Mouse (Mus musculus) frontal cortex, postnatal 36 days (tissue): Measurements from ENCODE around the gene Cdca3.
"Not testable (repeated sequence)": the region's sequence is repeated elsewhere in the genome, so short reads cannot be mapped to it uniquely, and the experiment has no call there.

Experiments used
- DNase-seq, 2 experiments: peaks; one replicate each; pipeline ENCODE4 v3.0.0; 2022; ENCODE audit warnings: low spot score in 2 of 2

Cdca3 gene

GRCm38 (mm10) chr6:124828868-124829798 is at the start of gene Cdca3, which contains the start of gene Usp5:
Cdca3 (plus strand) TSS chr6:124829547.
Usp5 (minus strand) TSS chr6:124829484.
- DNase-seq: peak; percentile 99

- no peak for DNase-seq
Measured at GRCm38 (mm10) chr6:124779984-124780416, 49.3 kb upstream of the Cdca3 start.

DNA sequence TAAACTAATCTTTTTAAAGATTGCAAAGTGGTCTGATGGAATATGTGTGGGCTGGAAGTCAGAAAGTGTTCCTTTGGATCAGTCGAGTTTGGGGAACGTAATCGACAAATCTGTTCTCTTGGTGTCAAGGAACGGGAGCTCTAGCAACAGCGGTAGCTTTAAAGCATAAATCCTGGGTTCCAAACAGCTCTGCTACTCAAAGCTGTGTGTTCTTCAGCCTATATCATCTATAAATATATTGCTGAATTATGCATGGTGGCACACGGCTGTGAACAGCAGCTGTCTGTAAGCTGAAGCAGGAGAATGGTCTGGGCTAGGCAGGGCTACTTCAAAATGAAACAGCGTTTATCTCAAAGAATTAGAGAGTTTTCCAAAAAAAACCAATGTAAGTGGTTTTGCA is 48.4 kb upstream of the Cdca3 start:
- DNase-seq: peak in 1 of 2 experiments; percentile 26

DNA sequence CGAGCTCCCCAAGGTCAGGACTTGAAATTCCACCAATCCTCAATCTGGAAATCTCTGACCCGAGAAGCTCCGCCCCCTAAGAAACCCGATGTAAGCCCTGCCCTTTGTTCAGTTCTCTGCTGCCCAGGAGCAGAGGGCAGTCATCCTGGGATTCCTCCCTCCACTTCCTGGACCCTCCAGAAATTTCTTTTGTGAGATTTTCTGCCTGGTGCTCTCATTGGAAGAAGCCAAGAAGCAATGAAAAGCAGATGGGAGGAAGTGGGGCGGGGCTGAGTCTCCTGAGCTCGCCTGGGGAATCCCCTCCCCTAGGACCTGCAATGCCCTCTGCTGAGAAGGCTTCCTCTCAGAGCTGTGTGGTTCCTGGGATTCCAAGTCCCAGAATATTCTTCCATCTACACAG is 46.9 kb upstream of the Cdca3 start:
- no peak for DNase-seq

- DNase-seq: no peak
Measured at GRCm38 (mm10) chr6:124786756-124787420, 42.5 kb upstream of the Cdca3 start.

DNA sequence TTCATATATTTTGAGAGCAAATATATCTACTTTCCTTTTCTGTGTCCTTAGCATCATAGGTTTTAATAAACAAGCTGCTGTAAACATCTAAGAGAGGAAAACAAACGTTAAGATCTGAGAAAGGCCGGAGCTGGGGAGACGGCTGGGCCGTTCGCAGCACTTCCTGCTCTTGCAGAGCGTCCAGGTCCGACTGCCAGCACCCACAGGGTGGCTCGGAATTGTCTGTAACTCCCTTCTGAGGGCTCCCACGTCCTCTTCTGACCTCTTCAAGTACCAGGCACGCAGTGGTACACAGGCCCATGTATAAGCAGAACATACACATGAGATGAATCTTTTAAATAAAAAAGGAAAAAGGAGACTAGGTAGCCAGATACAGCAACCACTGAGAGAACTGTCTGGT is 41.6 kb upstream of the Cdca3 start:
- no peak for DNase-seq

- DNase-seq: no peak
Measured at GRCm38 (mm10) chr6:124789519-124789918, 39.8 kb upstream of the Cdca3 start.

DNA sequence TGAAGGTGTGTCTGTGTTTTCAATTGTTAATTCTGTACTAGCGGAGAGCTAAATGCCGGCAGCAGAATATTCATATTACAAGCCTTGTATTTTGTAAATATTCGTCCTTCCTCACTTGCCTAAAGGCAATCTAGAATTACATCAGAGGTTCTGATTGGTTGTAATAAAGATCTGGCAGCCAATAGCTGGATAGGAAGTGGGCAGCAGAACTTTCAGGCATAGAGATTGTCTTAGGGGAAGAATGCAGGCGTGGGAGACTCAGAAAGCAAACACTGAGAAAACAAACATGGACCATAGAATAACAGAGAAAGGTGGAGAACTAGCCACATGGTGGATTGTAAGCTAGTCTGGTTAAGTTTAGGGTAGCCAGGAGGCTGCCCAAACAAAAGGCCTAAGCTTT is 39.2 kb upstream of the Cdca3 start:
- no peak for DNase-seq

- DNase-seq: no peak
Measured at GRCm38 (mm10) chr6:124791911-124792310, 37.4 kb upstream of the Cdca3 start.

DNA sequence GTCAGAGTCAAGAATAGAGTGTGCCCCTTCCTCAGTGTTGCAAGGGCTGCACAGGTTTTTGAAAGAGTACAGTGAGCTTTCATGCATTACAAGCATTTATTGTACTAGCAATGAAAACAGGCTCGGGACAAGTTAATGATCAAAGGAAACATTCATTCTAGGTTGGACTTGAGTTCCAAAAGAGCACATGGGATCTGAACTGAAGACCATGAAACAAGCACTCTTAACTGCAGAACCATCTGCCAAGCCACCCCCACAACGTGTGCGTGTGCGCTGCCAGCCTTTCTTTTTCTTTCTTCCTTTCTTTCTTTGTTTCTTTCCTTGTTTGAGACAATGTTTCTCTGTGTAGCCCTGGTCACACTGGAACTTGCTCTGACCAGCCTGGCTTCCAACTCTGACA is 33.6 kb upstream of the Cdca3 start:
- no peak for DNase-seq

GRCm38 (mm10) chr6:124796200-124796599 is 33.1 kb upstream of the Cdca3 start:
- no peak for DNase-seq

- DNase-seq: not testable (repeated sequence)
Measured at GRCm38 (mm10) chr6:124802400-124802799, 26.9 kb upstream of the Cdca3 start.

DNA sequence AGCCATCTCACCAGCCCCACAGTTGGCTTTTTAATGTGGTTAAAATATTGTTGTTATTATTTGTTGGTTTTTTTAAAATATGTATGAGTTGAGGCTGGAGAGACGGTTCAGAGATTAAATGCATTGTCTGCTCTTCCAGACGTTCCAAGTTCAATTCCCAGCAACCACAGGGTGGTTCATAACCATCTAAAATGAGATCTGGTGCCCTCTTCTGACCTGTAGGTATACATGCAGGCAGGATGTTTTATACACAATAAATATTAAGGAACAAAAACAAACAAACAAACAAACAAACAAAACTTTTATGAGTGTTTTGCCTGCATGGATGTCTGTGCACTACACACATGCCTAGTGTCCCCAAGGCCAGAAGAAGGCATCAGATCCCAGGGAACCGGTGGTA is 26.3 kb upstream of the Cdca3 start:
- DNase-seq: no peak

DNA sequence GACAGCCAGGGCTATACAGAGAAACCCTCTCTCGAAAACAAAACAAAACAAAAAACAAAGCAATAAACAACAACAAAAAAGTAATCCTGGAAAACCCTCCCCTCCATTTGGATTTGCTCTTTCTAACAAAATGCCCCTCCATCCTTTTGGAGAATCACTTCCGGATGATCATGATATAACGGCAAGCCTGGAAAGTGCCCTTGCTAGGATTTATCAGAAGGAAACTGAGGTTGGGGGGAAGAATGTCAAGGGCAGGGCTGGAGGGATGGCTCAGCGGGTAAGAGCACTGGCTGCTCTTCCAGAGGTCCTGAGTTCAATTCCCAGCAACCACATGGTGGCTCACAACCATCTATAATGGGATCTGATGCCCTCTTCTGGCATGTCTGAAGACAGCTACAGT is 25.7 kb upstream of the Cdca3 start:
- DNase-seq: not testable (repeated sequence)

DNA sequence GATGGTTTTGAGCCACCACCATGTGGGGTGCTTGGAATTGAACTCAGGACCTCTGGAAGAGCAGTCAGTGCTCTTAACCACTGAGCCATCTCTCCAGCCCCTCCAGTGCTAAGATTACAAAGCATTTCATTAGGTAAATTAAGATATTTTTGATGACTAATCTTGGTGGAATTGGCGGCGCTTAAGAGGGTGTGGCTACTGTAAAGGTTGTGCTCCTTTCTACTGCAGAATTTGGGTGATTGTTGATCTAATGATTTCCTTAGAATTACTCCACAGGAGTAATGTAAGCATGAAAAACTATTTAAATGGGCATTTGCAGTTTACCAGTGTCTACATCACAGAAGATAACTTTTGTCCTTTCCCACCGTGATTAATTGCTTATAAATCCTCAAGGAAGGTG is 25.0 kb upstream of the Cdca3 start:
- DNase-seq: no peak

DNA sequence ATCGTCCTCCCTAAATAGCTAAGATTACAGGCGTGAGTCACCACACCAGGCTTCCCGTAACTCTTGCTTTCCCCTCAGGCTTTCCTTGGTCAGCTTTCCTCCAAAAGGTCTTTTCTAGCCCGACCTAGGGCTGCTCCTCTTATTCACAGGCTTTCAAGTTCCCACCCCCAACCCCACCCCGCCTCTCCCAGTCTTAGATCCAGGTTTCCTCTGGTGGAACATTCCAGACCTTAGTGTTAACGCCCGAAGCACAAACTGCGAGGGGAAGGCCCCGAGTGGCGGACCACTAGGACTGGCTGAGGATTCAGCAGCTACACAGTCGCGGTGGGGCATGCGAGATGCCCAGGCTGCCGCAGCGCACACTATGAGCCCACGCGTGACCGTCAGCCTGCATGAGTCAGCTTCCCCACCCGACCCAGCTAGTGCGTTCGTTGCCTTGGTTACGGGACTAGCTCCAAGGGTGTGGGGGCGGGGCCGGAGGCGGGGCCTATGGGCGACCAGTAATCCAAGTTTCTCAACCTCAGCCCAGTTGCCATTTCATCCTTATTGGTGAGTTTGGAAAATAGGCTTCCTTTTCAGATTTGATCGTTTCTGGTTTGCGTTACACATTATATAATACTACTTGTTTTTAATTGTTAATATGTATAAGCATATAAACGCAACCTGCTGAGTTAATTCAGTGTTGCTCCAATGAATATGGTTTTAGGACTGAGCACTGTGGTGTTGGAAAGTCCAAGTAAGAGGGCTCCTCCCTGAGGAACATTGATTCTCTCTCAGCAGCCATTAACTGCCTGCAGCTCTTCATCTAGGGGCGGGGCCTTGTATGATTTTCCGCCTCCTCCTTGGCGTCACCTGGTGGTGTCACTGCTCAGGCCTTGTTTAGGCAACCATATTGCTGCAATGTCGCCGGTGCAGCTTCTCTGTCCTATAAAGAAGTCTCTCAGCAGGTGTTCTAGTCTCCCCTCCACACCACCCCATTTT is 23.7 kb upstream of the Cdca3 start:
- peak; percentile 94 to 97 for DNase-seq

DNA sequence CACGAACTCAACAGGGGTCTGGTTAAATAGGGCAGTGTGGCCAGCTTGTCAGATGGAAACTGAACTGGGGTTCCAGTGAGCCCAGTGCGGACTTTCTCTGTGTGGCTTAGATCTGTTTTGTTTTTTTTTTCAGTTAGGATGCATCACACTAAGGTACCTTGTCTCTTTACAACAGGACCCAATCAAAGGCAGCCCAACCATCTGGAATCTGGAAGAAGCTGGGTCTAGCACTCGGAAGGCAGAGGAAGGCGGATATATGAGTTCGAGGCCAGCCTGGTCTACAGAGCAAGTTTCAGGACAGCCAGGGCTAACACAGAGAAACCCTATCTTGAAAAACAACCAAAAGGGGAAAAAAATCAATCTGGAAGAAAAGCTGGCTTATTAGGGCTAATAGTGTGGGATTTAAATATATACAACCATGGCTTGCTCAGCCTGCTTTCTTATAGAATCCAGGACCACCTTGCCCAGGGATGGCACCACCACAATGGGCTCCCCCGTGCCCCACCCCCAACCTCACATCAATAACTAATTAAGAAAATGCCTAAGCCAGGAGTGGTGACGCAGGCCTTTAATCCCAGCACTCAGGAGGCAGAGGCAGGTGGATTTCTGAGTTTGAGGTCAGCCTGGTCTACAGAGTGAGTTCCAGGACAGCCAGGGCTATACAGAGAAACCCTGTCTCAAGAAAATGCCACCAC is 22.8 kb upstream of the Cdca3 start:
- DNase-seq: no peak

DNA sequence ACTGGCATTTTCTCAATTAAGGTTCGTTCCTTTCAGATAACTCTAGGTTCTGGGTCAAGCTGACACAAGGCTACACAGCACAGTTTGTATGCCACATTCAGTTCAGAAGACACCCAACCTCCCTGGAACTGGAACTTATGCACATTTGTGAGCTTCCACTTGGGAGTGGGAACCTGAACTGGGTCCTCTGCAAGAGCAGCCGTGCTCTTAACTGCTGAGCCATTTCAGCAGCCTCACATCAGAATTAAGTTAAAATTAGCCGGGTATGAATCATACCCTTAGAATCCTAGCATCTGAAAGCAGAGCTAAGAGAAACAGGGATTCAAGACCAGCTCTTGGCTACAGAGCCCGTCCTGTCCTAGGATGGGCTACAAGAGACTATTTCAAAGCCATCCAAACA is 22.0 kb upstream of the Cdca3 start:
- DNase-seq: no peak

GRCm38 (mm10) chr6:124807986-124808357 is 21.4 kb upstream of the Cdca3 start:
- no peak for DNase-seq

DNA sequence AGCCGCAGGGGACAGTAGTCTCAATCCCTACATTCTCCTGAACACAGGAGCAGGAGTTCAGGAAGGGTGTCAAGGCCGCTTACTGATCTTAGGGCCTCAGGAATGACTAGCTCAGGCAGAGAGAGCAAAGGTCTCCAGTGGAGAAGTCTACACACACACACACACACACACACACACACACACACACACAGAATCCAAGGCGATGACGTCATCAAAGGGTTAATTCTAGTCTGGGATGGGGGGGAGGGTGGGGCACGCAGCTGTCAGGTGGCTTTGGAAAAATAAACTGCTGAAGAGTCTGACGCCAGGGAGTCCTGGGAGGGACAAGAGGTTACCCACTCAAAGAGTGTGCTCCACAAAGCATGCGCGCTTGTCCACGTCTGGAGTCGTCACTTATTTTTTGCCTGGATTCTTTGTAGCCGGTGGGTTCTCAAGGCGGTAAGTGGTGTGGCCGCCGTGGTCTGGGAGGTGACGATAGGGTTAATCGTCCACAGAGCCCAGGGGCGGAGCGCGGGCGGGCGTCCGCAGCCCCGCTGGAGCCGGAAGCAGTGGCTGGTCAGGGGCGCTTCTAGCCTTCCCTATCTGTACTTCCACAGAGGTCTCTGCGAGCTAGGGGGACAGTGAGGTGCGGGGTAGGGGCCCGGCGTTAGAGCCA is 20.9 kb upstream of the Cdca3 start, which contains the start of gene Spsb2:
Gene Spsb2, plus strand, starts transcription at position 304 of the 655 bp plus-strand sequence.
- DNase-seq: no peak
